ENCODE assay signal across 23 mouse cellular contexts in the genomic region with DNA sequence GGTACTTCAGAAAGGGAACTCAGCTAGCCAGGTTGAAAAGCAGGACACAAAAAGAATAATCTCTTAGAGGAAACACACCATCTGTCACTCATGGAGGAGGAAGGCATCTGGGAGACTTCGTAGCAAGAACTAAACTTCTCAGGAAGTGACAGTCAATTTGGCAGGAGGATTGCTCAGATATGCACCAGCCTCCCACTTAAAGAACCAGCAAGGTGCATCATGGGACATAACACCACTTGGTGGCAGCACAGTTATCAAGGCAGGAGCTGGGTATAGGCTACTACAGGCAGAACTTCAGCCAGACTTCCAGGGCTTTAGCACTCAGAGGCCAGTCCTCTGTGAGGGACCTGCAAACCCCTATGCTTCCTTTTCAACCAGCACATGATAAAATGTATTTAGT. TPM values are rescaled to one million over a fixed set of nuclear protein-coding genes. Genes with fewer than 3 reads are reported as not detected.
DNase-seq lines count a peak whose midpoint lies in the region; ATAC-seq and TF ChIP-seq lines count a peak whose summit lies in the region.
"Had no signal": no experiment of that assay in that cellular context is flagged by ENCODE, and none has a peak within 500 bp of the region (broad histone marks: within the 10 kb centered on the region; RNA-seq: fewer than 3 reads in every experiment).

No protein-coding gene starts in this region.

- peak in 1 of 3 experiments; percentile 2; a peak in 1 of 6 replicates for TF ChIP-seq CTCF in MEL (IDR thresholded peaks at IDR 0.05 in 2 of 3, conservative IDR thresholded peaks at IDR 0.05 in 1 of 3; ENCODE audit: control insufficient read depth in 1 of 3, insufficient read depth in 1 of 3, low read depth in 2 of 3, low read length in 3 of 3, poor library complexity in 1 of 3, severe bottlenecking in 1 of 3)

- H3K9ac ChIP-seq in MEL (ENCODE audit: control insufficient read depth, low read depth, low read length, poor library complexity, severe bottlenecking), result no peak overlapping the region
- H3K9ac ChIP-seq: embryonic facial prominence, embryonic 12.5 days; forebrain, postnatal 0 days; hindbrain, embryonic 14.5 days; limb, embryonic 12.5 days; liver, embryonic 12.5 days; midbrain, embryonic 13.5 days had no signal

- H3K4me1 ChIP-seq in MEL (ENCODE audit: control insufficient read depth in 1 of 2, insufficient read depth in 2 of 2, low read length in 2 of 2), result no peaks in the 10 kb centered on the region
- H3K4me1 ChIP-seq: embryonic facial prominence, embryonic 12.5 days; limb, embryonic 12.5 days; midbrain, embryonic 13.5 days had no signal

- H3K27ac ChIP-seq in MEL (ENCODE audit: control insufficient read depth, low read depth, low read length), result no peak overlapping the region
- H3K27ac ChIP-seq: embryonic facial prominence, embryonic 12.5 days; hindbrain, embryonic 14.5 days; limb, embryonic 12.5 days; liver, embryonic 12.5 days; midbrain, embryonic 13.5 days had no signal

- peak; percentile 15 to 53 for DNase-seq in frontal cortex, adult 2 months (ENCODE audit: extremely low spot score in 1 of 2, low spot score in 1 of 2)
- no peak for DNase-seq in frontal cortex, postnatal 25 days (ENCODE audit: low spot score in 2 of 2)
- DNase-seq in right cerebral cortex, adult 18-20 months, result peak; percentile 35
- DNase-seq in right cerebral cortex, postnatal 4 days, result no peak
- DNase-seq in MEL (ENCODE audit: low read depth, low spot score), result peak; percentile 39
- no peak for DNase-seq in gastrocnemius, adult 18-20 months (ENCODE audit: low spot score)
- DNase-seq in lung, postnatal 4 days, result no peak
- DNase-seq: adrenal gland, postnatal 10 days; cerebellum, adult 2 months; cerebellum, postnatal 25 days; forebrain, postnatal 0 days; gastrocnemius, postnatal 10 days; heart, postnatal 36 days; kidney, adult 9 months; kidney, postnatal 25 days; lung, adult 18-20 months; lung, postnatal 10 days had no signal

- H3K79me2 ChIP-seq in MEL (ENCODE audit: control insufficient read depth, insufficient read depth, low read length, poor library complexity), result no peaks in the 10 kb centered on the region

- H3K4me3 ChIP-seq in MEL (ENCODE audit: control insufficient read depth in 1 of 2, insufficient read depth in 1 of 2, low read depth in 2 of 2, low read length in 2 of 2), result no peak overlapping the region
- H3K4me3 ChIP-seq: embryonic facial prominence, embryonic 12.5 days; limb, embryonic 12.5 days; liver, embryonic 12.5 days; midbrain, embryonic 13.5 days had no signal

- no peaks in the 10 kb centered on the region for H3K36me3 ChIP-seq in MEL (ENCODE audit: control insufficient read depth in 1 of 2, insufficient read depth in 2 of 2, low read length in 2 of 2)
- H3K36me3 ChIP-seq: embryonic facial prominence, embryonic 12.5 days; limb, embryonic 12.5 days; liver, embryonic 12.5 days; midbrain, embryonic 13.5 days had no signal

- no peaks in the 10 kb centered on the region for H3K9me3 ChIP-seq in MEL (replicated peaks; ENCODE audit: insufficient read depth, low read length)
- H3K9me3 ChIP-seq: embryonic facial prominence, embryonic 12.5 days; liver, embryonic 12.5 days; midbrain, embryonic 13.5 days had no signal

- TF ChIP-seq RAD21 in MEL (IDR thresholded peaks at IDR 0.05; ENCODE audit: low read depth, low read length), result no peak

- TF ChIP-seq POLR2A in MEL (IDR thresholded peaks at IDR 0.05; ENCODE audit: control insufficient read depth in 1 of 2, insufficient read depth in 1 of 2, low read depth in 1 of 2, low read length in 2 of 2, poor library complexity in 1 of 2), result no peak

- ATAC-seq in megakaryocyte-erythroid progenitor cell, adult 5-6 weeks (replicated peaks; ENCODE audit: low FRiP score, low TSS enrichment, poor library complexity, severe bottlenecking), result peak; percentile 69
- ATAC-seq: forebrain, postnatal 0 days; liver, embryonic 12.5 days; midbrain, embryonic 13.5 days had no signal

- H3K27me3 ChIP-seq in MEL (ENCODE audit: control insufficient read depth in 1 of 2, insufficient read depth in 2 of 2, low read length in 2 of 2), result no peaks in the 10 kb centered on the region; a peak in 2 of 4 replicates
- H3K27me3 ChIP-seq: embryonic facial prominence, embryonic 12.5 days; limb, embryonic 12.5 days; liver, embryonic 12.5 days; midbrain, embryonic 13.5 days had no signal

- no peak for TF ChIP-seq EP300 in MEL (IDR thresholded peaks at IDR 0.05; ENCODE audit: low read depth in 1 of 2, low read length in 2 of 2)

TF ChIP-seq in MEL, 35 proteins besides CTCF, POLR2A, EP300 and RAD21:
- no peak for TF ChIP-seq USF1 (IDR thresholded peaks at IDR 0.05; ENCODE audit: low read depth, low read length)
- no peak for TF ChIP-seq MEF2A (IDR thresholded peaks at IDR 0.05; ENCODE audit: extremely low read depth, insufficient replicate concordance, low read depth, low read length, poor library complexity, severe bottlenecking)
- TF ChIP-seq MAFK (IDR thresholded peaks at IDR 0.05; ENCODE audit: borderline replicate concordance, low read depth, low read length), result no peak
- TF ChIP-seq TBP (IDR thresholded peaks at IDR 0.05; ENCODE audit: low read depth, low read length), result no peak
- TF ChIP-seq BHLHE40 (IDR thresholded peaks at IDR 0.05; ENCODE audit: borderline replicate concordance, low read depth, low read length), result no peak
- no peak for TF ChIP-seq CHD1 (IDR thresholded peaks at IDR 0.05; ENCODE audit: low read depth, low read length)
- no peak for TF ChIP-seq SMC3 (IDR thresholded peaks at IDR 0.05; ENCODE audit: low read depth, low read length)
- TF ChIP-seq ZKSCAN1 (IDR thresholded peaks at IDR 0.05; ENCODE audit: low read depth, low read length), result no peak
- no peak for TF ChIP-seq CHD2 (IDR thresholded peaks at IDR 0.05; ENCODE audit: low read length)
- TF ChIP-seq TAL1 (IDR thresholded peaks at IDR 0.05; ENCODE audit: low read length), result no peak
- TF ChIP-seq USF2 (IDR thresholded peaks at IDR 0.05; ENCODE audit: borderline replicate concordance in 1 of 2, insufficient read depth in 1 of 2, low read depth in 1 of 2, low read length in 2 of 2), result no peak
- no peak for TF ChIP-seq ZNF384 (IDR thresholded peaks at IDR 0.05; ENCODE audit: low read depth, low read length)
- no peak for TF ChIP-seq JUND (IDR thresholded peaks at IDR 0.05; ENCODE audit: low read depth, low read length)
- TF ChIP-seq NELFE (IDR thresholded peaks at IDR 0.05; ENCODE audit: low read depth, low read length), result no peak
- TF ChIP-seq GABPA (IDR thresholded peaks at IDR 0.05; ENCODE audit: low read depth, low read length), result no peak
- TF ChIP-seq POLR2AphosphoS2 (IDR thresholded peaks at IDR 0.05; ENCODE audit: low read length), result no peak
- no peak for TF ChIP-seq MYC (IDR thresholded peaks at IDR 0.05; ENCODE audit: low read depth, low read length)
- TF ChIP-seq RCOR1 (IDR thresholded peaks at IDR 0.05; ENCODE audit: low read depth, low read length), result no peak
- TF ChIP-seq MXI1 (IDR thresholded peaks at IDR 0.05; ENCODE audit: low read depth, low read length), result no peak
- no peak for TF ChIP-seq POLR2AphosphoS5 (IDR thresholded peaks at IDR 0.05; ENCODE audit: borderline replicate concordance, low read depth, low read length)

RNA-seq across cellular contexts. Expression of gene Scaf11, which starts 52.0 kb away (rescaled TPM):
- 29.8 and 32.2 TPM in 2 replicates for polyA plus RNA-seq in frontal cortex, adult 2 months (2012; rRNA removed)
- total RNA-seq in MEL (2012; rRNA removed), result 137 and 156 TPM in 2 replicates
- 100 to 1,000 TPM; 165 to 242 TPM for polyA plus RNA-seq in MEL (2012; ENCODE audit: insufficient read depth in 1 of 2, insufficient read length in 2 of 2, low read depth in 1 of 2, low replicate concordance in 2 of 2, missing spikeins in 1 of 2)
- total RNA-seq in megakaryocyte-erythroid progenitor cell, adult 5-6 weeks (2014; fragmentation: Nextera tagmentation), result 96.8 and 113 TPM in 2 replicates
- 138 and 165 TPM in 2 replicates for total RNA-seq in megakaryocyte-erythroid progenitor cell, adult 5-6 weeks (2017)
- total RNA-seq in gastrocnemius, adult 18-20 months (2021), result 10 to 100 TPM; 40.2 to 41.0 TPM

Comparison
In these comparisons a context has a peak if more than half of its experiments do, and no peak if none do; other contexts are left out.
1. DNase-seq: peak in frontal cortex, adult 2 months (2 of 2), right cerebral cortex, adult 18-20 months (single experiment) and MEL (single experiment); none in frontal cortex, postnatal 25 days (0 of 2), right cerebral cortex, postnatal 4 days (single experiment), gastrocnemius, adult 18-20 months (single experiment) and lung, postnatal 4 days (0 of 2).